Mouse (Mus musculus) CD4-positive, CD25-positive, alpha-beta regulatory T cell, adult 2 months (primary cell): Measurements from ENCODE around the gene Tbx2.

Source experiments
- DNase-seq: peaks from one replicate; pipeline ENCODE4 v3.0.0-alpha.2; 2012; ENCODE audit warnings: low read depth, low spot score

Gene Tbx2

GRCm38 (mm10) chr11:85825031-85825430 is 7.3 kb upstream of the Tbx2 start:
- DNase-seq, result no peak

DNA sequence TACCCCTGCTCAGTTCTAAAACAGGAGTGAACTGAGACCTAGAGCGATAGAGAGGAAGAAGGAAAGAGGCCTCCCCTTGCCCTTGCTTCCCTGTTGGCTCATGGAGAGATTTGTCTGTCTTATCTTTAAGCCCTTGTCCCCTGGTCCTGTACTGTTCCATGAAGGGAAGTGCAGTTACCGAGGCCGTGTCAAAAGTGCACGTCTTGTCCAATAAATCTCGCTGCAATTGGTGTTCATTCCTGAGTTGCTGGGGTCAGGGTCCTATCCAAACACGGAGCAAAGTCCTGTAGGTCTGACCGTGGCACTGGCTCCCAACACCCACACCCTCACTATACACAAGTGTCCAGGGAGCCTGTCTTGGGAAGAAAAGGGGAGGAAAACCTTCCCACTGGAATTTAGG is 6.5 kb upstream of the Tbx2 start:
- no peak for DNase-seq

GRCm38 (mm10) chr11:85827342-85827741 is 5.0 kb upstream of the Tbx2 start:
- DNase-seq, result no peak

DNA sequence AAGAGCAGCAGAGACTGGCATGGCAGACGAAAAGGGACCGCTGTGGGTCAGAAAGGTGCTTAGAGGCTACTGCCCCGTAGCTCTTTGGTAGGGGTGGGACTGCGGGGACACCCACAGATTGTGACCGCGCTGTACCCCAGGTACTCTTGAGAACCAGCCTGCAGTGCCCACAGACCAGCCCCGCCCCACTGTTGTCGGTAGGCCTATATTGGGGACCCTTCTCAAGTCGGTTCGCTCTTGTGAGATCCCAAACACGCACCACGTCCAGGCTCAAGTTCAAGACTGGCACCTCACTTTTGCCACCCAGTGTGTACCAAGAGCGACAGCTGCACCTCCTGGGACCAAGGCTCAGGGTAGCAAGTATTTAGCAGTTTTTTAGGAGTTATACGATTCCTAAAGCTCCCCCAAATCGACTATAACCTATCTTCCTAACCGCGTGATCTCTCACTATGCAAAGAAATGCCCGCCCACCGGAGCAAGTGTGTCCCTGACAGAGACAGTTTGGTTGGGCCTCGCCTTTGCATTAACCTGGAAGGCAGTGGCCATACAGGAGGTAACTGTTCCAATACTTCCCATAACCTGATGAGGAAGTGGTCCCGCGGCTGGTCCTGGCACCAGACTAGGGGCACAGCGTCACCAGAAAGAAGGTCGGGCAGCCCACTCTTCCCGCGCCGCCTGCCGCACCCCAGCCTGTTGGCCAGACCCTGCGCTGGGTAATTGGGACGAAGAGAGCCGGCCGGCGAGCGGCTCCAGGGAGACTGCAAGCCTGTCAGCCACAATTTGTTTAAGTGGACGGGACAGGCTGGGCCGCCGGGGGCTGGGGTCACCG is 3.4 kb upstream of the Tbx2 start:
- DNase-seq, result no peak

DNA sequence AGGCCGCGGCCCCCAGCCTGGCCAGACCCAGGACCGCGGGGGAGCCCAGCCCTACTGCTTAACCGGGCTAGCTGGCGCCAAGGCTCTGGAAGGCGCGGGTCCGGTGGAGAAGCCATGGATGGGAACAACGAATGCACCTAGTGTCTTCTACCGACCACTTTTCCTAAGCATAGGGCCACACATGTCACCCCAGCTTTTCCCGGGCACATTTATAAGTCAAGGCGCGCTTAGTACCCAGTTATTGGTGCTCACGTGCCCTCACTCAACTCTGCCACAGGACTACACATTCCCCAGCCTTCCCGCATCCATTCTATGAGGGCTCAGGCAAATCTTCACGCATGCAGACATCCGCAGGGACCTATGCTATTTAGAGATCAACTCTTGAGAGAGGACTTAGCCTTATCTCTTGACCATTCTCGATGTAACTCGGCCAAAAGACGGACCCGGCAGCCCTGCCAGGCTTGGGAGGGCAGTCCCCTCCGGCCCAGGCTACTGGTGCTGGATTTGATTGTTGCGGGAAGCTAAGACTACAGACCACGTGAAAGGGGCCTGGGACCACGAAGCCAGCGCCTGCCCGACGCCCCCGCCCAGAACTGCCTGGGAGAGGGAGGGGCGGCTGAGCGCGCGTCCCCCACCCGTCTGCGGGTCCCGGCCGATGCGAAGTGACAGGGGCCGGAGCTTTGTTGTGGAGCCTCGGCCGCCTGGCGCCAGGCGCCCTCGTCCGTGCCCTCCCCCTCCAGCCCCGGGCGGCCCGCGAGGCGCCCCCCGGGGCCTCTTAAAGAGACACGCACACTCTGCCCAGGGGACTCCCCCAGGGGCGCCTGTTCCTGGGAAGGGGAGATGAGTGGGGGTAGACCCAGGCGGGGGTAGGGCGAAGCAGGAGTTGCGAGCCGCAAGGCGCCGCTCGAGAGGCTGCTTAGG is 2.6 kb upstream of the Tbx2 start:
- no peak for DNase-seq

DNA sequence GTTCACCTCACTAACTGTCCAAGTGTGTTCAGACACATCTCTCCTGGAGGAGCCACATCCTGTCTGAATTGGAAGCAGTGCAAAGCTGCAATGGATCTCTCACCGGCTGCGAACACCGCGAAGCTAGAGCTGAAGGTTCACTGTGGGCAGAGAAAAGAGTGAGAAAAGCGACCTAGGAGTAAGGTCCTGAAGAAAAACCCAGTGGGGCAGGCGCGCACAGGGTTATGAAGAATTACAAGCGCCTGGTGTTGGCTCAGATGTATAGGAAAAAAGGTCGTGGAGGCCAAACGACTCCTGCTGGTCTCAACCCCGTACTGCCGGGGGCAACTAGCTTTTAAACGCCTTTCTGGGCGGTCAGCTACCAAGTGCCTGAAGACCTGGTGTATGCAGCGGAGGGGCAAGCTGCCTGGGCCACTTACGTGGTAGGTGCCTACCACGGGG is 1.4 kb upstream of the Tbx2 start:
- DNase-seq, result peak; percentile 25

DNA sequence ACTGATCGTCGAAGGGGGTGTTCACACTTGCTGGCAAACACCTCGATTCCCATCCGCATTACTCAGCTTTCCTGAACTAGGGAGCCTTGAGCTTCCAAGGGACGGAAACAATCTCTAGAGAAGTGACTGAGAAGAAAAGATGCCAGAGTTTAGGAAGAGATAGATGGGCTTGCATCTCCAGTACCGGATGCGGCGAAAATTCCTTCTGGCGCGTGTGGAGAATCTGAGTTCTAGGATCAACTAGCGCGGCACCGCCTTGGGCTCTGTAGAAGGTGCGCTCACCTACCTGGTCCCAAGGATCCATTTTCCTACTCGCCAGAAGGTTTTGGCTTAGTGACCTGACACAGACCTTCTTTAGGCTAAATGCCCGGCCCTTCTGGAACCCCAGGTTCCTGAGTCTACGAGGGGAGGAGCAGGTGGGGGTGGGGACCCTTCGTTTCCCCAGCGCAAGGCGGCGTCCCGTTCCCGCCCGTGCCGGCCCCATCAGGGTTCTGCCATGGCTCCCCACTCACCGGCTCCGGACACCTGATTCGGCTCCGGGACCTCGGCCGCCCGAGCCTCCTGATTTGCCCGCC is 608 bp upstream of the Tbx2 start:
- no peak for DNase-seq

GRCm38 (mm10) chr11:85833081-85833521 is 750 bp downstream of the Tbx2 start:
- peak; percentile 14 for DNase-seq

- DNase-seq, result no peak
Observed at GRCm38 (mm10) chr11:85833761-85834385, 1.5 kb downstream of the Tbx2 start.

- no peak for DNase-seq
Observed at GRCm38 (mm10) chr11:85834386-85834931, 2.1 kb downstream of the Tbx2 start.

DNA sequence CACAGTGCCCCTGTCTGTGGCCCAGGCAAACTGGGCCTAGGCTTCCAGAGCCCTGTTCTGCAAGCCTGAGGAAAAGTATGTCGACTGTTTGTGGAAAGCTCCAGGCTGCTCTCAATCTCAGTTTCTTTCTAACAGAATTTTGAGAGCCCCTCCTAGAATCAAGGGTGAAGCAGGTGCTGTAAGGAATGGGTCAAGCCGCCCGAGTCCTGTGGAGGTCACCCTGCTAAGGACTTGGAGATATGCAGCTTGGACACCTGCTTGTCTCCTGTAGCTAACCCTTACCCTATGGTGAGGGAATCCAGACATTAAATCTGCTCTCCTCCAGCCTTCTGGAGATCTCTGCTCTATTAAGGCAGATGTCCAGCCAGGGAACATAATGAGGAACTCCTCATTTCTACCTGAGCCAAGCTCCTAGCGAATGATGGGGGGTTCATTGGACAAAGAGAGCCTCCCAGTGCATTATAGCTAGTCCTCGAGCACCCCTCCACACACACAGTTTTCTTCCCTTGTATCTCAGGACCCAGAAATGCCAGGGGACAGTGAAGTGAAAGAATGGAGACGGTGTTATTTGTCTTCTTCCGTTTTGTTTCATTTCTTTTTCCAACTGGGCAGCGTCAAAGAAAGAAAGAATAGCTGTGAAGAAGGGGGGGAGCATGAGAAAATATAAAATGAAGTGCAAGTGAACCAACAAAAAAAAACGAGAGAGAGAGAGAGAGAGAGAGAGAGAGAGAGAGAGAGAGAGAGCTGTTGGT is 2.8 kb downstream of the Tbx2 start:
- no peak for DNase-seq

GRCm38 (mm10) chr11:85835753-85836522 is 3.6 kb downstream of the Tbx2 start:
- no peak for DNase-seq

DNA sequence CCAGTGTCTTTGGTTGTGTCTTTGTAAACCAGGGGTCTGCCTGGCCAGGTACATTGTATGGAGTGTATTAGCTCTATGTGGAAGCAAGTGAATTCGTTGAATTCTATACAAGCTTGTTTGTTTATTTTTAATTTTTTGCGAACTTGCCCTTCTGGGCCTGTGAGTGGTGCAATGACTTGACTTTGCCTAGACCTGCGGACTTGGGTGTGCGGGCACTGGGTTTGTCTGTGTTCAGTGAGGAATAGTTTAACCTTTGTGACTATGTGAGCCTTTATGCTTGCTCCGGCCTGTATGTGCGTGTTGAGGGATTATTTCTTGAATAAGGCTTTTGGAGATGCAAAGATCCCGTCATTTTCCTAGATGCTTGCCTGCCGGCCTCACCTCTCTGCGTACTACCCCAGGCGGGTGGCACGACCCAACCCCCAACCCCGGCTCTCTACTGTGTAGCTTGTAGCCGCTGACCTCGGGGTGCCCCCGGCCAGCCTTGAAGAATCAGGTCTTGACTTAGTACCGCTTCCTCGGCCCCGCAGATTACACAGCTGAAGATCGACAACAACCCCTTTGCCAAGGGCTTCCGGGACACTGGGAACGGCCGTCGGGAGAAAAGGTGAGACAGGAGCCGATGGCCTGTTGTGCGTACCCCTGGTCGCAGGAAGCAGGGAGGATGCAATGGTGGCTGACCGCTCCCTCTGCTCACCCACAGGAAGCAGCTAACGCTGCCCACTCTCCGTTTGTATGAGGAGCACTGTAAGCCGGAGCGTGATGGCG is 4.4 kb downstream of the Tbx2 start:
- DNase-seq, result no peak

DNA sequence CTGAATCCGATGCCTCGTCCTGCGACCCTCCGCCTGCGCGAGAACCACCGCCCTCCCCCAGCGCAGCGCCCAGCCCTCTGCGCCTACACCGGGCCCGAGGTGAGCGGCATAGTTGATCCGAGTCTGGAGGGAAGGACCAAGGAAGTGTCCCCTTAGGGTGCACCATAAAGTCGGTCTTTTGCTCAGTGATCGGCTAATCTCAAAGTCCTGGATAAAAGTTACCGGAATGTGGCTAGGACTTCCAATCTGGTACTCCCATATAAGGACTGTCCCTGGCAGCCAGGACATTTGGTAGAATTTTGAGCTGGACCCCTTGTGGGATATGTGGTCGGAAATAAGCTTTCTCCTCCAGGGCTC is 4.9 kb downstream of the Tbx2 start:
- no peak for DNase-seq

DNA sequence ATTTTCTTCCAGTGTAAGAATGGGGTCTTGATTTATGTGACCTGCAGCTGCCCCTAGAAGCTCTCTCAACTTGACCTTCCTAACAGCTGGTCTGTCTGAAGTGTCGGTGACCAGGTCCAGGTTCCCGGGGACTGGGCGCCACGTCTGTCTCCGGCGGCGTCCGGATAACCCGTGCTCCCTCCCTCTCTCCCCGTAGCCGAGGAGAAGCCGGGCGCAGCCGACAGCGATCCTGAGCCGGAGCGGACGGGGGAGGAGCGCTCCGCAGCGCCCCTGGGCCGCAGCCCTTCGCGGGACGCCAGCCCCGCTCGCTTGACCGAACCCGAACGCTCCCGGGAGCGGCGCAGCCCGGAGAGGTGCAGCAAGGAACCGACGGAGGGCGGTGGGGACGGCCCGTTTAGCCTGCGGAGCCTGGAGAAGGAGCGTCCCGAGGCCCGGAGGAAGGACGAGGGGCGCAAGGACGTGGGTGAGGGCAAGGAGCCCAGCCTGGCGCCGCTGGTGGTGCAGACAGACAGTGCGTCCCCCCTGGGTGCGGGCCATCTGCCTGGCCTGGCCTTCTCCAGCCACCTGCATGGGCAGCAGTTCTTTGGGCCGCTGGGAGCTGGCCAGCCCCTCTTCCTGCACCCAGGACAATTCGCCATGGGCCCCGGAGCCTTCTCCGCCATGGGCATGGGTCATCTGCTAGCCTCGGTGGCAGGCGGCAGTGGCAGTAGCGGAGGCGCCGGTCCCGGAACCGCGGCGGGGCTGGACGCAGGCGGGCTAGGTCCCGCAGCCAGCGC is 5.5 kb downstream of the Tbx2 start:
- no peak for DNase-seq

- DNase-seq, result no peak
Observed at GRCm38 (mm10) chr11:85838424-85839257, 6.3 kb downstream of the Tbx2 start.

GRCm38 (mm10) chr11:85839258-85840030 is 7.1 kb downstream of the Tbx2 start:
- DNase-seq, result no peak
